Mouse (Mus musculus) hindbrain, embryonic 10.5 days (tissue): ENCODE results near the gene Bicdl2. TPM values are rescaled to one million over a fixed set of nuclear protein-coding genes. Genes with fewer than 3 reads are reported as not detected.
A peak's percentile ranks its signal among the peaks of the same experiment; 100 is the strongest.

Experiments used
- DNase-seq: peaks from one replicate; pipeline ENCODE4 v3.0.0-alpha.2; 2017; ENCODE audit warnings: low spot score
- H3K27ac ChIP-seq: fragments of 300-500 bp; sonication (generic); 2 replicates; pipeline ENCODE4 v1.5.1; 2016; ENCODE audit warnings: mild to moderate bottlenecking, moderate library complexity
- H3K27me3 ChIP-seq: fragments of 300-500 bp; sonication (generic); 2 replicates; pipeline ENCODE4 v1.6.1; 2016; ENCODE audit warnings: mild to moderate bottlenecking; ENCODE audit not compliant: poor library complexity, insufficient read depth, severe bottlenecking
- H3K36me3 ChIP-seq: fragments of 300-500 bp; sonication (generic); 2 replicates; pipeline ENCODE4 v1.6.1; 2016; ENCODE audit warnings: mild to moderate bottlenecking, moderate library complexity
- H3K4me1 ChIP-seq: fragments of 300-500 bp; sonication (generic); replicated peaks from 2 replicates; pipeline ENCODE4 v1.6.1; 2016; ENCODE audit warnings: mild to moderate bottlenecking
- H3K4me3 ChIP-seq: fragments of 300-500 bp; sonication (generic); 2 replicates; pipeline ENCODE4 v1.5.1; 2016; ENCODE audit warnings: mild to moderate bottlenecking, moderate library complexity
- H3K9me3 ChIP-seq: fragments of 300-500 bp; sonication (generic); 2 replicates; pipeline ENCODE4 v1.6.1; 2016; ENCODE audit warnings: mild to moderate bottlenecking, moderate library complexity
- WGBS: fragments of 180-500 bp; shearing (Covaris S2); methylation state at CpG from one replicate; pipeline ENCODE4 v1.1.7; 2016; 5-methylcytosine and 5-hydroxymethylcytosine counted together
- polyA plus RNA-seq: library from polyadenylated mRNA; unstranded; fragments of >200 nt; fragmentation: Nextera tagmentation; extraction: Ambion mirVana; gene quantifications from 2 replicates; pipeline ENCODE4 v1.2.1, GENCODE M21; 2016

Gene Bicdl2
- polyA plus RNA-seq = 0.41 and 0.51 TPM in 2 replicates

GRCm38 (mm10) chr17:23660117-23660875, at the start of gene Bicdl2:
Gene Bicdl2, plus strand, starts transcription at chr17:23660506.
- H3K4me3 ChIP-seq = peak within 1 kb of the TSS; percentile 32
- DNase-seq = no peak
- 7% methylated on average over 27 of the region's 27 CpGs for WGBS

GRCm38 (mm10) chr17:23617087-23617486, 43.2 kb upstream of the Bicdl2 start:
- WGBS = 63% methylated on average over 9 of the region's 9 CpGs
- H3K27me3 ChIP-seq = peaks cover 3% of the 10 kb centered on the region; the same call in 1 of the 2 replicates
- H3K4me3 ChIP-seq = no peak overlapping the region
- no peak overlapping the region for H3K27ac ChIP-seq
- no peak for DNase-seq
- no peaks in the 10 kb centered on the region for H3K9me3 ChIP-seq
- no peaks in the 10 kb centered on the region for H3K4me1 ChIP-seq
- H3K36me3 ChIP-seq = no peaks in the 10 kb centered on the region

More at GRCm38 (mm10) chr17:23660117-23660875, at the start of gene Bicdl2:
- peaks cover 18% of the 10 kb centered on the region; the same call in 1 of the 2 replicates for H3K4me1 ChIP-seq
- H3K27me3 ChIP-seq = peaks cover 45% of the 10 kb centered on the region
- no peaks in the 10 kb centered on the region for H3K36me3 ChIP-seq
- H3K9me3 ChIP-seq = no peaks in the 10 kb centered on the region
- H3K27ac ChIP-seq = no peak within 1 kb of the TSS

- Histone ChIP-seq H3K4me3 (no peak overlapping the region), H3K9me3 (no peaks in the 10 kb centered on the region), H3K4me1 (no peaks in the 10 kb centered on the region), H3K27me3 (peaks cover 3% of the 10 kb centered on the region; the same call in 1 of the 2 replicates), H3K27ac (no peak overlapping the region), H3K36me3 (no peaks in the 10 kb centered on the region)
- no peak for DNase-seq
- 87% methylated on average over 7 of the region's 7 CpGs for WGBS
These were observed 40.0 kb upstream of the Bicdl2 start for GRCm38 (mm10) chr17:23620351-23620750.

GRCm38 (mm10) chr17:23627813-23628212, 32.5 kb upstream of the Bicdl2 start:
- Histone ChIP-seq H3K4me3 (no peak overlapping the region), H3K27ac (no peak overlapping the region), H3K9me3 (no peaks in the 10 kb centered on the region), H3K27me3 (no peaks in the 10 kb centered on the region; the same call in 1 of the 2 replicates), H3K4me1 (peaks cover 14% of the 10 kb centered on the region), H3K36me3 (no peaks in the 10 kb centered on the region)
- DNase-seq = no peak
- WGBS = 42% methylated on average over 7 of the region's 7 CpGs

GRCm38 (mm10) chr17:23630195-23631020, 29.9 kb upstream of the Bicdl2 start:
- Histone ChIP-seq H3K9me3 (no peaks in the 10 kb centered on the region), H3K27ac (no peak overlapping the region), H3K36me3 (no peaks in the 10 kb centered on the region), H3K4me1 (peaks cover 14% of the 10 kb centered on the region), H3K27me3 (no peaks in the 10 kb centered on the region; the same call in 1 of the 2 replicates), H3K4me3 (peak overlapping the region; percentile 36)
- peak; percentile 83 for DNase-seq
- 17% methylated on average over 22 of the region's 22 CpGs for WGBS

GRCm38 (mm10) chr17:23631241-23631640, 29.1 kb upstream of the Bicdl2 start:
- H3K36me3 ChIP-seq = no peaks in the 10 kb centered on the region
- H3K4me3 ChIP-seq = no peak overlapping the region
- DNase-seq = no peak
- H3K9me3 ChIP-seq = no peaks in the 10 kb centered on the region
- H3K4me1 ChIP-seq = peaks cover 14% of the 10 kb centered on the region
- 86% methylated on average over 8 of the region's 8 CpGs for WGBS
- no peaks in the 10 kb centered on the region; the same call in 1 of the 2 replicates for H3K27me3 ChIP-seq
- H3K27ac ChIP-seq = no peak overlapping the region

GRCm38 (mm10) chr17:23644613-23645495, 15.5 kb upstream of the Bicdl2 start, which contains the start of gene Mmp25:
Gene Mmp25, minus strand, starts transcription at chr17:23645277.
- H3K27me3 ChIP-seq = peaks cover 43% of the 10 kb centered on the region
- WGBS = under 1% methylated on average over 58 of the region's 58 CpGs
- peak within 1 kb of the TSS; percentile 60 for H3K4me3 ChIP-seq
- H3K4me1 ChIP-seq = peaks cover 13% of the 10 kb centered on the region
- peak; percentile 56 for DNase-seq
- H3K36me3 ChIP-seq = no peaks in the 10 kb centered on the region
- peak within 1 kb of the TSS; percentile 66 for H3K27ac ChIP-seq
- H3K9me3 ChIP-seq = no peaks in the 10 kb centered on the region; the same call in 1 of the 2 replicates

- no peak for DNase-seq
- WGBS = 27% methylated on average over 10 of the region's 10 CpGs
- H3K36me3 ChIP-seq = no peaks in the 10 kb centered on the region
These were observed 14.4 kb upstream of the Bicdl2 start for GRCm38 (mm10) chr17:23645894-23646293.

GRCm38 (mm10) chr17:23651363-23651762, 8.9 kb upstream of the Bicdl2 start:
- Histone ChIP-seq H3K4me3 (no peak overlapping the region), H3K9me3 (no peaks in the 10 kb centered on the region), H3K36me3 (no peaks in the 10 kb centered on the region), H3K4me1 (no peaks in the 10 kb centered on the region), H3K27ac (no peak overlapping the region), H3K27me3 (peaks cover 6% of the 10 kb centered on the region; the same call in 1 of the 2 replicates)
- DNase-seq = no peak
- WGBS = 85% methylated on average over 6 of the region's 6 CpGs

More at GRCm38 (mm10) chr17:23645894-23646293, 14.4 kb upstream of the Bicdl2 start:
- Histone ChIP-seq H3K9me3 (no peaks in the 10 kb centered on the region; the same call in 1 of the 2 replicates), H3K4me1 (peaks cover 13% of the 10 kb centered on the region), H3K27ac (no peak overlapping the region), H3K27me3 (peaks cover 43% of the 10 kb centered on the region), H3K4me3 (no peak overlapping the region)

GRCm38 (mm10) chr17:23653324-23653723, 7.0 kb upstream of the Bicdl2 start:
- no peaks in the 10 kb centered on the region for H3K27me3 ChIP-seq
- WGBS = 75% methylated on average over 2 of the region's 2 CpGs
- no peak overlapping the region for H3K27ac ChIP-seq
- H3K9me3 ChIP-seq = no peaks in the 10 kb centered on the region
- H3K36me3 ChIP-seq = no peaks in the 10 kb centered on the region
- DNase-seq = no peak
- H3K4me1 ChIP-seq = no peaks in the 10 kb centered on the region
- H3K4me3 ChIP-seq = no peak overlapping the region

GRCm38 (mm10) chr17:23654001-23654400, 6.3 kb upstream of the Bicdl2 start:
- H3K27me3 ChIP-seq = peaks cover 2% of the 10 kb centered on the region; the same call in 1 of the 2 replicates
- DNase-seq = no peak
- H3K4me3 ChIP-seq = no peak overlapping the region
- no peaks in the 10 kb centered on the region for H3K9me3 ChIP-seq
- H3K4me1 ChIP-seq = no peaks in the 10 kb centered on the region
- no peak overlapping the region for H3K27ac ChIP-seq
- no peaks in the 10 kb centered on the region for H3K36me3 ChIP-seq
- WGBS = 64% methylated on average over 6 of the region's 6 CpGs

- H3K9me3 ChIP-seq = no peaks in the 10 kb centered on the region
- no peak overlapping the region for H3K4me3 ChIP-seq
- no peaks in the 10 kb centered on the region for H3K36me3 ChIP-seq
- WGBS = 72% methylated on average over 2 of the region's 2 CpGs
- peaks cover 6% of the 10 kb centered on the region; the same call in 1 of the 2 replicates for H3K27me3 ChIP-seq
- no peak for DNase-seq
- no peak overlapping the region for H3K27ac ChIP-seq
- no peaks in the 10 kb centered on the region for H3K4me1 ChIP-seq
These were observed 5.9 kb upstream of the Bicdl2 start for GRCm38 (mm10) chr17:23654410-23654809.
